Mouse (Mus musculus): ENCODE measurements around the gene Ldah.

Ldah gene

GRCm38 (mm10) chr12:8313270-8313771 is 105.4 kb downstream of the Ldah start, which contains the start of gene Hs1bp3:
Hs1bp3 (plus strand) TSS chr12:8313432.
- DNase-seq (ENCODE audit: low spot score) = peak; percentile 88

DNA sequence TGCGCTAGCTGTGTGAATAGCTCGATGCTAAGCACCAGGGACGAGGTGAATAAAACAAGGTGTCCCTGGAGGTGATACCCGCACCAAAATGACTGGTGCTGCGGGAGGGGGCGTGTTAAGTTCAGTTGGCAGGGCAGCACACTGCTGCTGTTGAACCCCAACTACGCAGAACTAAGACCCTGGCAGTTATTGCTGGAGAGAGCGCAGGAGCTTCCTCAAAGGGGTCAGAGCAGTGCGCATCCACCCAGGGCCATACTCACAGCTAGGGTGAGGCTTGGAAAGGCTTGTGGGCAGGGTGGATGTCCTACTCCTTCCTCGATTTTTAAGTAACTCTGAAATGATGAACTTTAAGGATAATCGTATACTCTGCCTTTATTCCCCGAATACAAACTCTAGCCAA is 105.9 kb downstream of the Ldah start:
- DNase-seq (ENCODE audit: low spot score) = no peak

GRCm38 (mm10) chr12:8316541-8316940 is 108.6 kb downstream of the Ldah start:
- no peak for DNase-seq (ENCODE audit: low spot score)

DNA sequence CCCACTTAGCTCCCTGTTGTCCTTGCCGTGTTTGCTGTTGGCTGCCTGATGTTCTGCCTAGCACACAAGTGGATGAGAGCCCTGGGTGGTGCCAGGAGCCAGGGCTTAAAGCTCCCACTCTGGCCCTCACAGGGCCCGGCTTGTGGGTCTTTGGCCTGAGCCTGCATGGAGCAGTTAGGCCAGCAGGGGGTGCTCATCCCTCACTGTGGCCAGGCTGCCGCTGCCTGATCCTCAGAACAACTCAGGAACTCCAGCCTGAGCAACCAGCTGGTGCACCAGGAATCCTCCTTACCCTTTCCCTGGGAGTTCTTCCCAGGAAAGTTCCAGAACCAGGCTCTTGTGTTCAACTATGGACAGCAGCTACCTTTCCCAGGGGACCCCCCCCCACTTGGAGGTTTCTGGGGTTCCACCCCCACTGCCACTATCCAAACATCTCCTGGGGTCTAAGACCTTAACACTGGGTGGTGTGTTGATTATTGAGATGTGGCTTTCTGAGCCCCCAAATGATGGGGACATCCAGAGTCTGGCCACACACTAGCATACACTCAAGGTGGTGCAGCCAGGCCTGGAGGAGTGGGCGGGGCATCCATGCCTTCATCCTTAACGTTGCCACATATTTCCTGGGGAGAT is 112.3 kb downstream of the Ldah start:
- DNase-seq (ENCODE audit: low spot score) = peak; percentile 71

DNA sequence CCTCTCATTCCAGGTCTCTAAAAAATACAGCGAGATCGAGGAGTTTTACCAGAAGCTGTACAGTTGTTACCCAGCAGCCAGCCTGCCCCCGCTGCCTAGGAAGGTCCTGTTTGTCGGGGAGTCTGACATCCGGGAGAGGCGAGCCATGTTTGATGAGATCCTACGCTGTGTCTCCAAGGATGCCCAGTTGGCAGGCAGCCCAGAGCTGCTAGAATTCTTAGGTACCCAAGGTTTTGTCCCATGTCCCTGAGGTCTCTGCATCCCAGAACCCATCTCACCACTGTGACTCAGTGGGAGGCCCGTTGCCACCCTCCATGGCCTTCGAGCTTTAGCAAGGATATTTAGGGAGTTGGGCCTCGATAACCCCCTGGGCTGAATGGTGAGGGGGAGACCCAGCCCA is 113.6 kb downstream of the Ldah start:
- DNase-seq (ENCODE audit: low spot score) = no peak

- no peak for DNase-seq (ENCODE audit: low spot score)
These were observed 116.2 kb downstream of the Ldah start for GRCm38 (mm10) chr12:8324086-8324485.

DNA sequence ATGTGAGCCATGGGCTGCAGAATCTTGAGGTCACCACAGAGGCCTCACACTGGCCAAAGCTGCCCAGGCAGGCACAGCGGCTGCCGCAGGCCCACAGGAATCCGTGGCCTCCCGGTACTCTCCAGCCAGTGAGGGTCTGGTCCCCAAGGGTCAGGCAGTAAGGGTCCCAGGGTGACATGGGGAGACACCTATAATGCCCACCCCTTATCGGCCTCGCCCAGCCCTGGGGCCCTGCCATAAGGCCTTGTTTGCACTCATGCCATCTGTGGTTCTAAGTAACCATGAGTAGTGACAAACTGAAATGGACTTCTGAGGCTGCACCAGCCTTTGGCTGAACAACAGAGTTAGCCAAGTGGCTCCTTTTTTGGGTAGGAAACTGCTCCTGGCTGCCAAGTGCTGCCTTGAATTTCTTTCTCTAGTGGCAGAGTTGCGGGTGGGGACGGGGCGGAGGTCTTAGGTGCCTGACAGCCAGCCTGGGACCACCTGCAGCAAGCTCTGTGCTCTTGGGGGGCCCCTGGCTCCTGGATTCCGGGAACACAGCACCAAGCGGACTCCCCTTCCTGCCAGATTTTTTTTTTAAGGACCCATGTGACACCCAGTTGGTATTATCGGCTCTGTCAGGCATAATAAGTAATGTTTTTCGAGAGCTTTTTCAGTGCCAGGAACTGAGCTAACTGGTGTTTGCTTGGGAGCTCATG is 117.5 kb downstream of the Ldah start:
- DNase-seq (ENCODE audit: low spot score) = peak; percentile 20

GRCm38 (mm10) chr12:8325943-8326522 is 118.1 kb downstream of the Ldah start:
- DNase-seq (ENCODE audit: low spot score) = peak; percentile 48

- DNase-seq (ENCODE audit: low spot score) = peak; percentile 92
These were observed 119.1 kb downstream of the Ldah start for GRCm38 (mm10) chr12:8326825-8327674.

- peak; percentile 57 for DNase-seq (ENCODE audit: low spot score)
These were observed 119.8 kb downstream of the Ldah start for GRCm38 (mm10) chr12:8327675-8328053.

DNA sequence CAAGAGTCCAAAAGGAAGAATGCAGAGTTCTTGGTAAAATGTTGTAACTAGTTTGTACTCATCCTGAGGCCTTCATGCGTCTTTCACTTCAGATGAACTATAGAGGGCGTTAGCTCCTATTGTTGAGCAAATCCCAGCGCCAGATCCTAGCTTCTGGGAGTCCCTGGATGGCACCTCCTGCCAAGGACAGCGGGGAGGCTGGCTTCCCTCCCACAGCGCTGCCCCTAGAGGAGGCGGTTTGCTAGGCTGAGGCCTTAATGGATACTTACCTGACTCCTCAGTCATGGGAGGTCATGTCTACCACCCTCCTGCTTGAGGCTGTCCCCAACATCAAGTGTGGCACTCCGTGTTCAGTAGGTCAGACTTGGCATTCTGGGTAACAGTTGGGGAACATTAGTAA is 121.3 kb downstream of the Ldah start:
- DNase-seq (ENCODE audit: low spot score) = peak; percentile 16

DNA sequence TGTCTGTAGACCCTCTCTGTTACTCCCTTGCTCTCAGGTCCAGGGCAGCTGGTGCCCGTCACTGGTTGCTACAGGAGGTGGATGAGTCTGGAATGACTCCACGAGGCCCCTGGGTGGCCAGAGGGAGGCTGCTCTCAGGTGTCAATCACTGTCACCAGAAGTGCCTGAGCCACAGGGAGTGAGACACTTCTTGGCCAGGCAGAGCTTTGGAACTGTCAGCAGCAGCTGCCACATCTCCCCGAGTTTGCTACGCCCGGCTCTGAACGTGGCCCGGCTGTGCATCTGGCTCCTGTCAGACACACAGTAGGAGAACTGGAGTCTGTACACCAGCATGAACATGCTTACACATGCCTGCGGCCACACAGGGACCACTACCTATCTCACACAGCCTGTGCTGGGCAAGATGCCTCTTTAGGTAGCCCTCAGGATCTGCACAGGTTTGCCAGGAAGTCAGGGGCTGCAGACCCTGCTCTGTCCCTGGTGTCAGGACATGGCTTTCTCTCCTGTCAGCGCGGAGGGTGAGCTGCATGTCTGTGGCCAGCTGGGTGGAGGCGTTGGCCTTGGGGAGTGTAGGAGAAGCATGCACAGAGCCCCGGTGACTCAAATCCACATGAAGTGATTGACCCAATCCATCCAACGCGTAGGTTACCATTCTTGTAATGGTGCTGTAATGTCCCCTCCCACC is 123.7 kb downstream of the Ldah start:
- no peak for DNase-seq (ENCODE audit: low spot score)

- no peak for DNase-seq (ENCODE audit: low spot score)
These were observed 124.3 kb downstream of the Ldah start for GRCm38 (mm10) chr12:8332174-8332542.

DNA sequence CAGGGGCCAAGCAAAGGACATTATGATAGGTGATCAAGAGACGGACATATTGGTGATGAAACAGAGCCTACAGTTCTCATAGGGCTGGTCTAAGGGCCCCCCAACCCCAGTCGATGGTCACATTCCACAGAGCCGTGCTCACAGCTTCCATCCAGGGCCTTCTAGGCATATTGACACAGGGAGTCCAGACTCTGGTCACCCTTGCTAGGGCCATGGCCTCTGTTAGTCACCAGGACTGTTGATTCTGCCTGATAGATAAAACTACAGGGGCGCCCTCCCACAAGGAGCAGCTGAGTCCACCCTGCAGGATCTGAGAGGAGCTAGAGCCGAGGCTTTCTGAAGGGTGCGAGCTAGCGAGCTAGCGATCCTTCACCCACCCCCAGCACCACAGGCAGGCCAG is 125.7 kb downstream of the Ldah start:
- DNase-seq (ENCODE audit: low spot score) = no peak

GRCm38 (mm10) chr12:8334261-8334660 is 126.4 kb downstream of the Ldah start:
- DNase-seq (ENCODE audit: low spot score) = peak; percentile 89
